Mouse (Mus musculus): ENCODE data around the gene D330020A13Rik. TPM values are rescaled to one million over a fixed set of nuclear protein-coding genes. Genes with fewer than 3 reads are reported as not detected.

The D330020A13Rik gene
- polyA plus RNA-seq (2014; fragmentation: Nextera tagmentation; extraction: Ambion mirVana) = not detected in 2 replicates

DNA sequence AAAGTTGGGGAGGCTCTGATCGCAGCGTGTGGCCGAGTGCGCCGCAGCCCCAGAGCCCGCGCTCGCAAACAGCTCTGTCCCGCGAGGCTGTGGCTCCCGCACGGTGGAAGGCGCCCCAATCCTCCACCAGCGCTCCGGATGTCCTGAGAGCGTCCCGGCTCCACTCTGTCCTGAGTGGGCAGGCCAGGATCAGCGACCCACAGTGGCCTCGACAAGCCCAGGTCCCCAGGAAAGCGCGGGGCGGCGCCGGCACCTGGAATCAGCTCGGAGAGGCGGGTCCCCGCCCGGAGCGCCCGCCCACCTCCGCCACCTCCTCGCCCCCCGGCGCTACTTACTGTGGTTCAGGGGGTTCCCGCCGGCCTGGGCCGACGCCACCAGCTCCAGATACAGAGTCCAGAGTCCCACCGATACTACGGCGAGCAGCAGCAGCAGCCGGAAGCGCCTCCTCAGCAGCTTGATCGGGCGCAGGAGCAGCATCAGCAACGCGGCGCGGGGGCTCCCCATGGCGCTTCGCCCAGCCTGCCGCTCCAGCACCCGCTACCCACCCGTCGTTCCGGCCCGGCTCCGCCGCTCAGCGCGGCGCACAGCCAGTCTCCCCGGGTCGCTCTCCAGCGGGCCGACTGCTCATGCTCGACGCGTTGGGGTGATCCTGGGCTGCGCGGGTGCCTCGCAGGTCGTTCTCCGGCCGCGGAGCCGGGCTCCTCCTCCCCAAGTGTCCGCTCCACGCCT, at the start of gene D330020A13Rik, which contains the start of gene B4galnt3:
Gene D330020A13Rik, plus strand, starts transcription at position 309 of the 729 bp plus-strand sequence.
Gene B4galnt3, minus strand, starts transcription at position 504 of the 729 bp plus-strand sequence.
- Histone ChIP-seq H3K4me2 (ENCODE audit: low read depth, low read length, severe bottlenecking) (peak within 1 kb of the TSS; percentile 99), H3K4me1 (replicated peaks; ENCODE audit: control insufficient read depth, insufficient read depth, low read length) (peaks cover 4% of the 10 kb centered on the region; the same call in 1 of the 2 replicates), H3K27ac (ENCODE audit: low read depth, low read length) (no peak within 1 kb of the TSS), H3K9ac (ENCODE audit: low read length) (peak within 1 kb of the TSS; percentile 59), H3K9me3 (ENCODE audit: control insufficient read depth, low read length) (no peaks in the 10 kb centered on the region), H3K27me3 (ENCODE audit: control insufficient read depth, insufficient read depth, low read length) (peaks cover 25% of the 10 kb centered on the region), H3K36me3 (ENCODE audit: control insufficient read depth, insufficient read depth, low read length) (no peaks in the 10 kb centered on the region), H3K4me3 (ENCODE audit: low read depth, low read length) (peak within 1 kb of the TSS; percentile 60)
- WGBS = under 1% methylated on average over 75 of the region's 79 CpGs
- ATAC-seq (replicated peaks; ENCODE audit: low FRiP score) (peak; percentile 65; the same call in 1 of the 2 replicates), DNase-seq (ENCODE audit: low spot score) (peak; percentile 76)

DNA sequence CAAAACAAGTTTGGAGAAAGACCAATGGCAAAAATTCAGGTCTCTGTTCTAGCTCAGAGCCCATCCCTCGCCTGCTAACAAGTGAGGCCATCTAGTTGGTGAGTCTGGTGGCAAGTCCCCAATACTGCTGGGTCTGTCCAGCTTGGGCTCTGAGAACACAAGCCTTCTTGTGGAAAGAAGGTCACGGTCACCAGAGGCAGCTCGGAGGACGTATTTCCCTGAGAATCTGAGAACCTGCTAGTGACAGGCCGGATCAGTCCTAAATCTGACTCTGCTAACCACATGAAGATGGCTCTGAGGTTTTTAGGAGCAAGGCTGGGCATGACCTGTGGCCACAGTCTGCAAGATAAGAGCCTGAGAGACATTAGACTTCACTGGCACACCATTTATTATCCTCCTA, 47.5 kb upstream of the D330020A13Rik start:
- H3K4me3 ChIP-seq (ENCODE audit: low read depth, low read length) = no peak overlapping the region

DNA sequence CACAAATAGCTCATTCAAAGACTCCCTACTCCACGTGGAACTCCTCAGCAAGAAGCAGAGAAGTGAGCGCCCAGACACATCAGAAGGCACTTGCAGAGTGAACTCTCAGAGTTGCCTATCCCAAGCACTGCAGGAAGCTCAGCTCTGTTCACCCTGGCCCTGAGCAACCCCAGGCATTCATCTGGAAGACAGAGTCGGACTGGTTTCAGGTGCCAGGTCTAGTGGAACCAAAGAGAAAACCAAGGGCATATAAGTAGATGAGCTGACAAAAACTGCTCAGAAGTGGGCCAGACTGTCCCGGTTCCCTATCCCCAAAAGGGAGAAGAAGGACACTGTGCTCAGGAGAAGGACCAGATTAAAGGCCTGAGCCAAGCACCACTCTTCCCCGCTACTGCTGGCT, 44.3 kb upstream of the D330020A13Rik start:
- H3K4me3 ChIP-seq (ENCODE audit: low read depth, low read length) = no peak overlapping the region
- no peaks in the 10 kb centered on the region for H3K36me3 ChIP-seq (ENCODE audit: control insufficient read depth, insufficient read depth, low read length)
- WGBS = 74% methylated on average over 5 of the region's 5 CpGs
- no peak overlapping the region for H3K27ac ChIP-seq (ENCODE audit: low read depth, low read length)
- no peaks in the 10 kb centered on the region for H3K4me1 ChIP-seq (replicated peaks; ENCODE audit: control insufficient read depth, insufficient read depth, low read length)
- no peaks in the 10 kb centered on the region for H3K9me3 ChIP-seq (ENCODE audit: control insufficient read depth, low read length)
- no peak overlapping the region for H3K9ac ChIP-seq (ENCODE audit: low read length)
- DNase-seq (ENCODE audit: low spot score) (no peak), ATAC-seq (replicated peaks; ENCODE audit: low FRiP score) (no peak)
- H3K4me2 ChIP-seq (ENCODE audit: low read depth, low read length, severe bottlenecking) = no peak overlapping the region
- H3K27me3 ChIP-seq (ENCODE audit: control insufficient read depth, insufficient read depth, low read length) = no peaks in the 10 kb centered on the region

More for the DNA sequence above, 47.5 kb upstream of the D330020A13Rik start:
- ATAC-seq (replicated peaks; ENCODE audit: low FRiP score) (no peak), DNase-seq (ENCODE audit: low spot score) (no peak)
- H3K4me1 ChIP-seq (replicated peaks; ENCODE audit: control insufficient read depth, insufficient read depth, low read length) = no peaks in the 10 kb centered on the region
- H3K36me3 ChIP-seq (ENCODE audit: control insufficient read depth, insufficient read depth, low read length) = no peaks in the 10 kb centered on the region
- no peak overlapping the region for H3K4me2 ChIP-seq (ENCODE audit: low read depth, low read length, severe bottlenecking)
- H3K27me3 ChIP-seq (ENCODE audit: control insufficient read depth, insufficient read depth, low read length) = no peaks in the 10 kb centered on the region
- no peak overlapping the region for H3K27ac ChIP-seq (ENCODE audit: low read depth, low read length)
- no peak overlapping the region for H3K9ac ChIP-seq (ENCODE audit: low read length)
- H3K9me3 ChIP-seq (ENCODE audit: control insufficient read depth, low read length) = no peaks in the 10 kb centered on the region
- 89% methylated on average over 5 of the region's 5 CpGs for WGBS

DNA sequence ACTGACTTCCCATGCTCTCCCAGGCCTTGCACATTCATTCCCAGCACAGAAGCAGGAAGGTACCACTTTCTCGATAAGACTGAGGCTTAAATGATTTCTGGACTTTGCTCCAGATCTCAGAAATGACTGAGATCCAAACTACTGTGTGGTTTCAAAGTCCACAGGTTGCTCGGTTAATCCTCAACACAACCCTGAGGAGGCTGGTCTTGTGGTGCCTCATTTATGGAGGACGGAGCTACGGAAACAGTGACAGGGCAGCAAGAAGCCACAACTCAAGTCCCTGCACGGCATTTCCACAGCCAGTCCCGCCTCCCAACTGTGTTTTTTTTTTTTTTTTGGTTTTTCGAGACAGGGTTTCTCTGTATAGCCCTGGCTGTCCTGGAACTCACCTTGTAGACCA, 43.2 kb upstream of the D330020A13Rik start:
- no peaks in the 10 kb centered on the region for H3K36me3 ChIP-seq (ENCODE audit: control insufficient read depth, insufficient read depth, low read length)
- WGBS = 90% methylated on average over 7 of the region's 7 CpGs

DNA sequence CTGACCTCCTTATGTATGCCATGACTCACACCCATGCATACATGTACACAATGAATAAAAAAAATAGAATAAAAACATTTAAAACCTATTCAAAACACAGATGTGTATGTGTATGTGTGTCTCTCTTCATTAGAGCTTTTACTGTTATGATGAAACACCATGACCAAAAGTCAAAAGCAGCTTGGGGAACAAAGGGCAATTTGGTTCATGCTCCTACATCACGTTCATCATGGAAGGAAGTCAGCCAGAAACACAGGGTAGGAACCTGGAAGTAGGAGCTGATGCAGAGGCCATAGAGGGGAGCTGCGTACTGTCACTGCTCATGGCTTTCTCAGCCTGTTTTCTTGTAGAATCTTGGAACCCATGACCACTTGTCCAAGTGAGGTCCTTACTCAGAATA, 41.4 kb upstream of the D330020A13Rik start:
- WGBS = 90% methylated on average over 2 of the region's 2 CpGs
- Histone ChIP-seq H3K9ac (ENCODE audit: low read length) (no peak overlapping the region), H3K27ac (ENCODE audit: low read depth, low read length) (no peak overlapping the region), H3K4me1 (replicated peaks; ENCODE audit: control insufficient read depth, insufficient read depth, low read length) (no peaks in the 10 kb centered on the region), H3K36me3 (ENCODE audit: control insufficient read depth, insufficient read depth, low read length) (no peaks in the 10 kb centered on the region), H3K4me3 (ENCODE audit: low read depth, low read length) (no peak overlapping the region), H3K27me3 (ENCODE audit: control insufficient read depth, insufficient read depth, low read length) (no peaks in the 10 kb centered on the region), H3K4me2 (ENCODE audit: low read depth, low read length, severe bottlenecking) (no peak overlapping the region), H3K9me3 (ENCODE audit: control insufficient read depth, low read length) (no peaks in the 10 kb centered on the region)
- DNase-seq (ENCODE audit: low spot score) = no peak
- ATAC-seq (replicated peaks; ENCODE audit: low FRiP score) = no peak

More for the DNA sequence above, 43.2 kb upstream of the D330020A13Rik start:
- Histone ChIP-seq H3K4me3 (ENCODE audit: low read depth, low read length) (no peak overlapping the region), H3K9me3 (ENCODE audit: control insufficient read depth, low read length) (no peaks in the 10 kb centered on the region), H3K27me3 (ENCODE audit: control insufficient read depth, insufficient read depth, low read length) (no peaks in the 10 kb centered on the region), H3K27ac (ENCODE audit: low read depth, low read length) (no peak overlapping the region), H3K4me1 (replicated peaks; ENCODE audit: control insufficient read depth, insufficient read depth, low read length) (no peaks in the 10 kb centered on the region), H3K4me2 (ENCODE audit: low read depth, low read length, severe bottlenecking) (no peak overlapping the region), H3K9ac (ENCODE audit: low read length) (no peak overlapping the region)
- DNase-seq (ENCODE audit: low spot score) (no peak), ATAC-seq (replicated peaks; ENCODE audit: low FRiP score) (no peak)

DNA sequence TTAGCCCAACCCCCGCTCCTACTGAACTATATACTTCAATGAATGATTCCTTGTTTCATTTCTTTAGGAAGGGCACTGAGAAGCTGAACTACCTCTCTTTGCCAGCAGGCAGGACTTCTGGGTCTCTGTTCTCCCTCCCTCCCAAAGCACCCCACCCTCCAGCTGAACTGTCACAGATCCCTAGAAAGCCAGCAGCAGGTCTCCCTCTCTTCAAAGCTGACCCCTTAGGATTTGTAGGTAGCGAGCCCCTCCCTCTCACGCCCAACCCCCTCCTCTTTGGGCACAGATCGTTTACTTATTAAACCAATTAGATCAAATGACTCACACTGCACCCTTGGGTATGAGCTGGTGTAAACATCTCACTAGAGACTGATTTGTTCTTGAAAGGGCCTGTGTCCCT, 39.5 kb upstream of the D330020A13Rik start:
- WGBS = 57% methylated on average over 4 of the region's 4 CpGs
- ATAC-seq (replicated peaks; ENCODE audit: low FRiP score) (no peak), DNase-seq (ENCODE audit: low spot score) (no peak)
- no peak overlapping the region for H3K4me3 ChIP-seq (ENCODE audit: low read depth, low read length)
- no peaks in the 10 kb centered on the region for H3K4me1 ChIP-seq (replicated peaks; ENCODE audit: control insufficient read depth, insufficient read depth, low read length)
- no peak overlapping the region for H3K27ac ChIP-seq (ENCODE audit: low read depth, low read length)
- H3K9ac ChIP-seq (ENCODE audit: low read length) = no peak overlapping the region
- no peaks in the 10 kb centered on the region for H3K27me3 ChIP-seq (ENCODE audit: control insufficient read depth, insufficient read depth, low read length)
- H3K36me3 ChIP-seq (ENCODE audit: control insufficient read depth, insufficient read depth, low read length) = no peaks in the 10 kb centered on the region
- H3K4me2 ChIP-seq (ENCODE audit: low read depth, low read length, severe bottlenecking) = no peak overlapping the region
- no peaks in the 10 kb centered on the region for H3K9me3 ChIP-seq (ENCODE audit: control insufficient read depth, low read length)

DNA sequence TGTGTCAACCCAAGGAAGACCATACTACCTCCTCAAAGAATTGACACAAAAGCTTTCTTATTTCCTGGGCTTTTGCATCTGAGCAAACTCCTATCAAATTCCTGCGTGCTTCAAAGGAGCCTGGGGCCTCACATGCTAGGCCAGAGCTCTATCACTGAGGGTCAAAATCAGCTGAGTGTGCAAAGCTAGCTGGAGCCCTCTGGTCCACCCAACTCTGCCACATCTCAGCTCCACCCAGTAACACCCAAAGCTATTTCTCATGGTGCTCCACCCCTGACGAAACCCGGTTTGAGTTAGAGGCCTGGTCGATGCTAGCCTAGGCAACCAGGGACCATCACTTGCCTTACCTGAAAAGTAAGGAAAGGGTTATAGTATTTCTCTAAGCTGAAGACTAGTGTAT, 39.0 kb upstream of the D330020A13Rik start:
- no peak overlapping the region for H3K4me2 ChIP-seq (ENCODE audit: low read depth, low read length, severe bottlenecking)
- DNase-seq (ENCODE audit: low spot score) = no peak
- no peak overlapping the region for H3K27ac ChIP-seq (ENCODE audit: low read depth, low read length)
- no peak for ATAC-seq (replicated peaks; ENCODE audit: low FRiP score)
- 81% methylated on average over 4 of the region's 4 CpGs for WGBS
- no peaks in the 10 kb centered on the region for H3K36me3 ChIP-seq (ENCODE audit: control insufficient read depth, insufficient read depth, low read length)
- H3K9me3 ChIP-seq (ENCODE audit: control insufficient read depth, low read length) = no peaks in the 10 kb centered on the region
- no peak overlapping the region for H3K4me3 ChIP-seq (ENCODE audit: low read depth, low read length)
- no peak overlapping the region for H3K9ac ChIP-seq (ENCODE audit: low read length)
- no peaks in the 10 kb centered on the region for H3K4me1 ChIP-seq (replicated peaks; ENCODE audit: control insufficient read depth, insufficient read depth, low read length)
- no peaks in the 10 kb centered on the region for H3K27me3 ChIP-seq (ENCODE audit: control insufficient read depth, insufficient read depth, low read length)

DNA sequence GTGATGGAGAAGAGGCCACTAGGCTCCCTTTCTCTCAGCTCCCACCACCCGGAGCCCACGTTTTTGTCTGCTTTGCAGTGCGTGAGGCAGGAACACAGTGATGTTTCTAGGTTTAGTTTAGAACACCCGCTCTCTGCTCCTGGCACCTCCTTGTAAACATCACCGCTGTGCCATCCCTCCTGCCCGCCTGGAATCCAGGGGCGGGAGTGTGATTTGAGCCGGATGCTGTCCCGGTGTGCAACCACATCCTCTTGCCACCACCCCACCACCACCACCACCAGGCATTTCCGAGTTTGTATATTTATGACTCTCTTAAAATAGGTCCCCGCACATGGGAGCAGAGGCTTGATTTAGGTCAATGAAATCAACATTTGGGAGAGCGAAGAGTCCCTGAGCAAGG, 38.5 kb upstream of the D330020A13Rik start:
- no peak overlapping the region for H3K4me2 ChIP-seq (ENCODE audit: low read depth, low read length, severe bottlenecking)
- ATAC-seq (replicated peaks; ENCODE audit: low FRiP score) (no peak), DNase-seq (ENCODE audit: low spot score) (no peak)
- WGBS = 91% methylated on average over 12 of the region's 12 CpGs
- H3K27me3 ChIP-seq (ENCODE audit: control insufficient read depth, insufficient read depth, low read length) = no peaks in the 10 kb centered on the region
- H3K36me3 ChIP-seq (ENCODE audit: control insufficient read depth, insufficient read depth, low read length) = no peaks in the 10 kb centered on the region
- H3K9me3 ChIP-seq (ENCODE audit: control insufficient read depth, low read length) = no peaks in the 10 kb centered on the region
- no peaks in the 10 kb centered on the region for H3K4me1 ChIP-seq (replicated peaks; ENCODE audit: control insufficient read depth, insufficient read depth, low read length)
- no peak overlapping the region for H3K9ac ChIP-seq (ENCODE audit: low read length)
- no peak overlapping the region for H3K4me3 ChIP-seq (ENCODE audit: low read depth, low read length)
- H3K27ac ChIP-seq (ENCODE audit: low read depth, low read length) = no peak overlapping the region

DNA sequence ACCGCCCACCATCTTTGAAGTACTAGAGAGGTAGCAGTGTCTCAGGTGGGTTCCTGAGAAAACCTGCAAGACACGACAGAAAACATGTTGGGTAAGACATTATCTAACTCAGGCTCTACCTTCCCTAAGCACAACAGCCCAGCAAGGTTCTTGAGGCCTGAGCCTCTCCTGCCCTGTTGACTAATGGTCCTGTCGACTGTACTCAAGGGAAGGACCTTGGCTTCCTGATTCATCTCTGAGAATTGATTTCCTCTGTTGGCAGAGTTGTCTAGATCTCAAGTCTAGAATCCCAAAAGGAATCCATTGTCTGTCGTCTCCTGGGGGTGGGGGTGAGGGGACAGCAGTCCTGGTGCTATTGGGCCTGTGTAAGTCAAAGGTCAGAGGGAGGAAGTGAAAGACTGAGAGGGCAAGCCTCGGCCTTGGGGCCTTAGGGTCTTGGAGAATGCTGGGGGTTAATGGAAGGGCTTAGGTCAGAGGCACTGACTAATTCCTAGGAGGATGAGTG, 37.7 kb upstream of the D330020A13Rik start:
- Histone ChIP-seq H3K4me3 (ENCODE audit: low read depth, low read length) (no peak overlapping the region), H3K27ac (ENCODE audit: low read depth, low read length) (no peak overlapping the region), H3K4me2 (ENCODE audit: low read depth, low read length, severe bottlenecking) (no peak overlapping the region), H3K4me1 (replicated peaks; ENCODE audit: control insufficient read depth, insufficient read depth, low read length) (no peaks in the 10 kb centered on the region), H3K9ac (ENCODE audit: low read length) (no peak overlapping the region), H3K9me3 (ENCODE audit: control insufficient read depth, low read length) (no peaks in the 10 kb centered on the region), H3K36me3 (ENCODE audit: control insufficient read depth, insufficient read depth, low read length) (no peaks in the 10 kb centered on the region), H3K27me3 (ENCODE audit: control insufficient read depth, insufficient read depth, low read length) (no peaks in the 10 kb centered on the region)
- ATAC-seq (replicated peaks; ENCODE audit: low FRiP score) (no peak), DNase-seq (ENCODE audit: low spot score) (no peak)
- 75% methylated on average over 5 of the region's 5 CpGs for WGBS
